Mouse (Mus musculus) right cerebral cortex, postnatal 10 days (tissue): ENCODE data around the gene Olfr266.

ENCODE experiments used
- DNase-seq, 2 experiments: peaks; one replicate each; pipeline ENCODE4 v3.0.0; 2021; ENCODE audit warnings: low spot score in 2 of 2

Gene Olfr266

GRCm38 (mm10) chr3:106826187-106826586 lies at the start of gene Olfr266:
TSS of gene Olfr266 (minus strand) at chr3:106826287.
- no peak for DNase-seq

- no peak for DNase-seq
These were observed 49.5 kb upstream of the Olfr266 start for GRCm38 (mm10) chr3:106875626-106876025.

GRCm38 (mm10) chr3:106872893-106873292 lies 46.8 kb upstream of the Olfr266 start:
- no peak for DNase-seq

GRCm38 (mm10) chr3:106832107-106832506 lies 6.0 kb upstream of the Olfr266 start:
- DNase-seq, result no peak

- DNase-seq, result no peak
These were observed 8.4 kb downstream of the Olfr266 start for GRCm38 (mm10) chr3:106817676-106818075.

- no peak for DNase-seq
These were observed 17.0 kb downstream of the Olfr266 start for GRCm38 (mm10) chr3:106808972-106809695.

- no peak for DNase-seq
These were observed 28.0 kb downstream of the Olfr266 start for GRCm38 (mm10) chr3:106798079-106798478.

- DNase-seq, result peak in 1 of 2 experiments; percentile 16
These were observed 36.2 kb downstream of the Olfr266 start, which contains the start of gene Cd53 for GRCm38 (mm10) chr3:106789930-106790329. TSS of gene Cd53 (minus strand) at chr3:106790149.

- no peak for DNase-seq
These were observed 37.6 kb downstream of the Olfr266 start for GRCm38 (mm10) chr3:106788440-106788887.

- no peak for DNase-seq
These were observed 38.1 kb downstream of the Olfr266 start for GRCm38 (mm10) chr3:106787972-106788371.

- no peak for DNase-seq
These were observed 41.0 kb downstream of the Olfr266 start for GRCm38 (mm10) chr3:106785130-106785529.

GRCm38 (mm10) chr3:106771834-106772233 lies 54.3 kb downstream of the Olfr266 start:
- DNase-seq, result no peak
